Mouse (Mus musculus) heart, adult 2 months (tissue): ENCODE measurements around the gene Coq5. TPM values are rescaled to one million over a fixed set of nuclear protein-coding genes. Genes with fewer than 3 reads are reported as not detected.
A peak's percentile ranks its signal among the peaks of the same experiment; 100 is the strongest.

Experiments
- DNase-seq, 2 experiments: peaks; one replicate each; pipeline ENCODE4 v3.0.0; 2021
- H3K27ac ChIP-seq: fragments of 200-600 bp; 2 replicates; pipeline ENCODE4 v1.8.1; 2022
- H3K27me3 ChIP-seq: fragments of 200-500 bp; 2 replicates; pipeline ENCODE4 v1.6.1; 2012; ENCODE audit warnings: mild to moderate bottlenecking, low read length, inconsistent platforms, mixed read lengths; ENCODE audit not compliant: control insufficient read depth, insufficient read depth
- H3K36me3 ChIP-seq: fragments of 200-500 bp; 2 replicates; pipeline ENCODE4 v1.6.1; 2012; ENCODE audit warnings: low read length, inconsistent platforms; ENCODE audit not compliant: control insufficient read depth, insufficient read depth
- H3K4me1 ChIP-seq: fragments of 200-500 bp; 2 replicates; pipeline ENCODE4 v1.6.1; 2011; ENCODE audit warnings: low read length; ENCODE audit not compliant: control insufficient read depth, insufficient read depth
- H3K4me3 ChIP-seq: fragments of 200-600 bp; 2 replicates; pipeline ENCODE4 v1.8.1; 2022
- H3K79me2 ChIP-seq: fragments of 200-500 bp; replicated peaks from 2 replicates; pipeline ENCODE4 v1.6.1; 2012; ENCODE audit warnings: mild to moderate bottlenecking, inconsistent platforms, low read length, moderate library complexity, mixed read lengths; ENCODE audit not compliant: control insufficient read depth, insufficient read depth
- H3K9ac ChIP-seq: fragments of 200-500 bp; 2 replicates; pipeline ENCODE4 v1.6.1; 2012; ENCODE audit warnings: low read depth, mild to moderate bottlenecking, control low read depth, inconsistent platforms, low read length, mixed read lengths
- CTCF ChIP-seq: fragments of 200-600 bp; IDR thresholded peaks from 2 replicates; pipeline ENCODE4 v1.8.1; 2022; ENCODE audit warnings: antibody characterized with exemption, mild to moderate bottlenecking, moderate library complexity
- EP300 ChIP-seq: fragments of 200-500 bp; IDR thresholded peaks from 2 replicates; pipeline ENCODE4 v1.6.1; 2011; ENCODE audit warnings: low read depth, low read length, control low read depth; ENCODE audit not compliant: insufficient read depth
- POLR2A ChIP-seq: fragments of 200-500 bp; IDR thresholded peaks from 2 replicates; pipeline ENCODE4 v1.6.1; 2011; ENCODE audit warnings: mild to moderate bottlenecking, low read depth, low read length, control low read depth; ENCODE audit not compliant: insufficient read depth
- WGBS: fragments of 180-500 bp; shearing (Covaris S2); methylation state at CpG from one replicate; pipeline ENCODE4 v1.1.7; 2018; 5-methylcytosine and 5-hydroxymethylcytosine counted together
- intact Hi-C: fragments of 180-260 bp; cut with DNase I; formaldehyde crosslinking; loops from one replicate; pipeline ENCODE4 v1.15.1; 2025
- polyA plus RNA-seq: library from polyadenylated mRNA; depleted of rRNA; stranded (reverse); fragments of >200 nt; gene quantifications from 2 replicates; pipeline ENCODE4 v1.2.3, GENCODE M21; 2012
- total RNA-seq, 2 experiments: library from RNA; stranded (reverse); gene quantifications; 2 replicates each; pipeline ENCODE4 v1.2.3; 2021

Gene Coq5
- total and polyA plus RNA-seq, 3 experiments: 57.1 to 146 (median 140) TPM

GRCm38 (mm10) chr5:115234519-115234918 is 44.9 kb upstream of the Coq5 start:
- no peaks in the 10 kb centered on the region for H3K36me3 ChIP-seq
- no peaks in the 10 kb centered on the region for H3K27me3 ChIP-seq
- WGBS: 85% methylated on average over 6 of the region's 6 CpGs
- intact Hi-C loops: no loop called here
- H3K79me2 ChIP-seq: no peaks in the 10 kb centered on the region
- H3K4me1 ChIP-seq: peaks cover 5% of the 10 kb centered on the region; the same call in 1 of the 2 replicates
- TF ChIP-seq POLR2A (no peak), CTCF (no peak)
- DNase-seq: no peak
- H3K9ac ChIP-seq: no peak overlapping the region
- H3K27ac ChIP-seq: no peak overlapping the region; the same call in 1 of the 2 replicates
- no peak overlapping the region for H3K4me3 ChIP-seq

- Histone ChIP-seq H3K27ac (peak overlapping the region; percentile 92), H3K4me3 (peak overlapping the region; percentile 56), H3K4me1 (peaks cover 5% of the 10 kb centered on the region; the same call in 1 of the 2 replicates), H3K79me2 (no peaks in the 10 kb centered on the region), H3K36me3 (no peaks in the 10 kb centered on the region), H3K27me3 (no peaks in the 10 kb centered on the region), H3K9ac (peak overlapping the region; percentile 73)
- DNase-seq: peak; percentile 85
- under 1% methylated on average over 45 of the region's 45 CpGs for WGBS
- intact Hi-C loops: loop anchor here (1.0 kb wide), 1 partner anchor 48 kb away; no protein-coding TSS in a partner anchor
- no peak for TF ChIP-seq CTCF
- TF ChIP-seq POLR2A: peak; percentile 10; the same call in 1 of the 2 replicates
Measured at GRCm38 (mm10) chr5:115235323-115235771, 44.1 kb upstream of the Coq5 start.

GRCm38 (mm10) chr5:115235786-115236263 is 43.6 kb upstream of the Coq5 start, which contains the start of gene Pop5:
TSS of gene Pop5 (plus strand) at chr5:115235836.
- Histone ChIP-seq H3K79me2 (no peaks in the 10 kb centered on the region), H3K4me1 (peaks cover 3% of the 10 kb centered on the region; the same call in 1 of the 2 replicates), H3K9ac (peak within 1 kb of the TSS; percentile 73), H3K36me3 (no peaks in the 10 kb centered on the region), H3K27ac (peak within 1 kb of the TSS; percentile 92), H3K27me3 (no peaks in the 10 kb centered on the region), H3K4me3 (peak within 1 kb of the TSS; percentile 56)
- TF ChIP-seq EP300 (peak; percentile 94), POLR2A (no peak), CTCF (no peak; the same call in 1 of the 2 replicates)
- DNase-seq: peak; percentile 89 to 94
- intact Hi-C loops: loop anchor here (1.0 to 2.0 kb wide), 3 partner anchors 49 to 257 kb away; no protein-coding TSS in a partner anchor
- WGBS: 1% methylated on average over 21 of the region's 21 CpGs

- intact Hi-C loops: loop anchor here (2.0 kb wide), 2 partner anchors 113 to 259 kb away; no protein-coding TSS in a partner anchor
- Histone ChIP-seq H3K27me3 (no peaks in the 10 kb centered on the region), H3K27ac (peak overlapping the region; percentile 88), H3K36me3 (no peaks in the 10 kb centered on the region), H3K79me2 (no peaks in the 10 kb centered on the region), H3K9ac (peak overlapping the region; percentile 88), H3K4me1 (peaks cover 3% of the 10 kb centered on the region; the same call in 1 of the 2 replicates), H3K4me3 (peak overlapping the region; percentile 77)
- DNase-seq: peak; percentile 96
- under 1% methylated on average over 88 of the region's 88 CpGs for WGBS
- TF ChIP-seq POLR2A (peak; percentile 89), EP300 (peak; percentile 59), CTCF (peak; percentile 42)
Measured at GRCm38 (mm10) chr5:115237803-115238728, 41.4 kb upstream of the Coq5 start.

- no peaks in the 10 kb centered on the region for H3K27me3 ChIP-seq
- H3K4me3 ChIP-seq: peak overlapping the region; percentile 77
- H3K27ac ChIP-seq: peak overlapping the region; percentile 88
- peak; percentile 37 to 47 for DNase-seq
- H3K79me2 ChIP-seq: no peaks in the 10 kb centered on the region
- intact Hi-C loops: no loop called here
- WGBS: 11% methylated on average over 11 of the region's 11 CpGs
- peaks cover 3% of the 10 kb centered on the region; the same call in 1 of the 2 replicates for H3K4me1 ChIP-seq
- no peak for TF ChIP-seq CTCF
- 0 out of 2 replicates have a peak, but pooled peaks have one; percentile 14 for TF ChIP-seq EP300
- H3K9ac ChIP-seq: no peak overlapping the region; the same call in 1 of the 2 replicates
- H3K36me3 ChIP-seq: no peaks in the 10 kb centered on the region; the same call in 1 of the 2 replicates
Measured at GRCm38 (mm10) chr5:115238729-115239195, 40.7 kb upstream of the Coq5 start.
